Comparison of ENCODE assay signal across 14 mouse cellular contexts in genomic region chr3:53214386-53214785, GRCm38 (mm10).
"Had no signal": no experiment of that assay in that cellular context is flagged by ENCODE, and none has a peak within 500 bp of the region (broad histone marks: within the 10 kb centered on the region; RNA-seq: fewer than 3 reads in every experiment).

No protein-coding gene starts in this region.

- H3K36me3 ChIP-seq: limb, embryonic 15.5 days; liver, embryonic 12.5 days; midbrain, embryonic 12.5 days; stomach, embryonic 15.5 days had no signal

- H3K9me3 ChIP-seq: limb, embryonic 15.5 days; liver, embryonic 12.5 days; midbrain, embryonic 12.5 days; stomach, embryonic 15.5 days had no signal

- ATAC-seq: liver, embryonic 12.5 days had no signal

- DNase-seq: kidney, adult 8-10 months; kidney, postnatal 25 days; layer of hippocampus, adult 9-11 months; layer of hippocampus, postnatal 36 days; lung, embryonic 14.5 days; lung, postnatal 10 days; lung, postnatal 4 days; right cerebral cortex, postnatal 14 days; thymus, adult 2 months; thymus, postnatal 36 days had no signal

- H3K27me3 ChIP-seq: limb, embryonic 15.5 days; liver, embryonic 12.5 days; stomach, embryonic 15.5 days had no signal

- H3K4me1 ChIP-seq: liver, embryonic 12.5 days had no signal

- H3K9ac ChIP-seq: limb, embryonic 15.5 days; liver, embryonic 12.5 days; lung, embryonic 14.5 days; midbrain, embryonic 12.5 days; stomach, embryonic 15.5 days had no signal

- H3K4me2 ChIP-seq: limb, embryonic 15.5 days; liver, embryonic 12.5 days; lung, embryonic 14.5 days; midbrain, embryonic 12.5 days; stomach, embryonic 15.5 days had no signal

- H3K27ac ChIP-seq: limb, embryonic 15.5 days; liver, embryonic 12.5 days; stomach, embryonic 15.5 days had no signal

- H3K4me3 ChIP-seq: limb, embryonic 15.5 days; liver, embryonic 12.5 days; midbrain, embryonic 12.5 days; stomach, embryonic 15.5 days had no signal
